8 mouse cellular contexts compared by ENCODE assay signal in the genomic region with DNA sequence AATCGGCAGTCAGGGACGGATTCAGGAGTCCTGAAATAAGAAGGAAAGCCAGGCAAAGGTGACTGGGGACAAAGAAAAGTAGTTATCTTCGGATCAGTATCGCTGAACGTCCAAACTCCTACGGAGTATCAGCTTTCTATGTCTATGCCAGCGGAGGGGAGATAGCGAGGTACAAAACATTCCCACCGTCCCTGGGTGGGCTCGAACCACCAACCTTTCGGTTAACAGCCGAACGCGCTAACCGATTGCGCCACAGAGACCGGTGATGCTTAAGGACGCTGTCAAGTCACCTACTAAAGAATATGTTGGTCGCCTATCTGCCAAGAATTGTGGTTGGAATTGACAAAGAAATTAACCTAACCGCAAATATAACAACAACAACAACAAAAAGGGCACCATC. TPM values are rescaled to one million over a fixed set of nuclear protein-coding genes. Genes with fewer than 3 reads are reported as not detected.
DNase-seq lines count a peak whose midpoint lies in the region; ATAC-seq and TF ChIP-seq lines count a peak whose summit lies in the region.

No protein-coding gene starts in this region.

- H3K4me2 ChIP-seq in forebrain, embryonic 16.5 days (ENCODE audit: low read length) = peak overlapping the region; percentile 75
- H3K4me2 ChIP-seq in lung, embryonic 14.5 days = peak overlapping the region; percentile 94

- H3K27me3 ChIP-seq in forebrain, embryonic 16.5 days (replicated peaks; ENCODE audit: control insufficient read depth, insufficient read depth, low read length) = peaks cover 3% of the 10 kb centered on the region; the same call in 1 of the 2 replicates
- H3K27me3 ChIP-seq in lung, embryonic 14.5 days (ENCODE audit: insufficient read depth, low read length) = no peaks in the 10 kb centered on the region; the same call in none of the 2 replicates

- DNase-seq in ES-CJ7 (ENCODE audit: low read depth, low spot score) = peak; percentile 90
- DNase-seq in cerebellum, adult 18-20 months = peak; percentile 86 to 95
- peak; percentile 91 to 94 for DNase-seq in heart, postnatal 36 days
- peak; percentile 89 to 91 for DNase-seq in layer of hippocampus, adult 2 months (ENCODE audit: low spot score in 2 of 2)
- DNase-seq in lung, embryonic 14.5 days = peak; percentile 95
- peak; percentile 63 to 76 for DNase-seq in thymus, adult 18-20 months

- H3K36me3 ChIP-seq in forebrain, embryonic 16.5 days (ENCODE audit: control insufficient read depth, insufficient read depth) = no peaks in the 10 kb centered on the region
- no peaks in the 10 kb centered on the region for H3K36me3 ChIP-seq in lung, embryonic 14.5 days (ENCODE audit: insufficient read depth)

- peak; percentile 77 for ATAC-seq in forebrain, embryonic 16.5 days
- ATAC-seq in lung, embryonic 14.5 days (ENCODE audit: insufficient read depth) = peak; percentile 87
- peak; percentile 54 for ATAC-seq in neutrophil, adult 5-6 weeks (ENCODE audit: extremely low read depth, insufficient number of reproducible peaks, low FRiP score, poor library complexity, severe bottlenecking)

- under 1% methylated on average over 20 of the region's 20 CpGs for WGBS in forebrain, embryonic 16.5 days
- WGBS in lung, embryonic 14.5 days = under 1% methylated on average over 20 of the region's 20 CpGs

- no peak for TF ChIP-seq CTCF in layer of hippocampus, adult 2 months (conservative IDR thresholded peaks at IDR 0.05)
- TF ChIP-seq CTCF in lung, embryonic 14.5 days (IDR thresholded peaks at IDR 0.05; ENCODE audit: low read depth) = no peak

- H3K9ac ChIP-seq in forebrain, embryonic 16.5 days (replicated peaks; ENCODE audit: low read depth, low read length) = peak overlapping the region; percentile 50
- peak overlapping the region; percentile 38 for H3K9ac ChIP-seq in lung, embryonic 14.5 days

- no peak overlapping the region for H3K27ac ChIP-seq in forebrain, embryonic 16.5 days (ENCODE audit: low read length)
- 0 out of 2 replicates have a peak overlapping the region, but pooled peaks have one; percentile 19 for H3K27ac ChIP-seq in layer of hippocampus, adult 2 months
- H3K27ac ChIP-seq in lung, embryonic 14.5 days (ENCODE audit: low read depth) = no peak overlapping the region

- peak overlapping the region; percentile 60 for H3K4me3 ChIP-seq in forebrain, embryonic 16.5 days (replicated peaks; ENCODE audit: low read length)
- H3K4me3 ChIP-seq in layer of hippocampus, adult 2 months = peak overlapping the region; percentile 68
- H3K4me3 ChIP-seq in lung, embryonic 14.5 days (ENCODE audit: low read depth, low read length) = peak overlapping the region; percentile 59

- peaks cover 18% of the 10 kb centered on the region for H3K4me1 ChIP-seq in forebrain, embryonic 16.5 days (replicated peaks; ENCODE audit: control insufficient read depth, insufficient read depth, low read length)
- H3K4me1 ChIP-seq in lung, embryonic 14.5 days (ENCODE audit: insufficient read depth) = no peaks in the 10 kb centered on the region

- no peaks in the 10 kb centered on the region for H3K9me3 ChIP-seq in forebrain, embryonic 16.5 days (ENCODE audit: control insufficient read depth, low read length)
- no peaks in the 10 kb centered on the region; the same call in 1 of the 2 replicates for H3K9me3 ChIP-seq in lung, embryonic 14.5 days (ENCODE audit: low read depth, low read length)

- intact Hi-C loops in heart, postnatal 36 days (cut with DNase I) = no loop called here

RNA-seq across cellular contexts. Expression of a gene that starts 15.0 kb away (rescaled TPM):
- 0.22 and 0.32 TPM in 2 replicates for polyA plus RNA-seq in forebrain, embryonic 16.5 days (2015; fragmentation: Nextera tagmentation; extraction: Ambion mirVana)
- under 1 TPM in 1 of 2 experiments, not detected in 1; 0.76 TPM for total RNA-seq in heart, postnatal 36 days (2021)
- total RNA-seq in layer of hippocampus, adult 2 months (2021) = not detected
- 0.35 and 0.47 TPM in 2 replicates for polyA plus RNA-seq in lung, embryonic 14.5 days (2014; fragmentation: Nextera tagmentation; extraction: Ambion mirVana)
- total RNA-seq in neutrophil, adult 5-6 weeks (2017) = 134 TPM in 2 replicates

RNA-seq across cellular contexts. Expression of a gene that starts 31.0 kb away (rescaled TPM):
- polyA plus RNA-seq in forebrain, embryonic 16.5 days (2015; fragmentation: Nextera tagmentation; extraction: Ambion mirVana) = 6.7 and 7.6 TPM in 2 replicates
- 10 to 100 TPM; 13.7 to 18.6 TPM for total RNA-seq in heart, postnatal 36 days (2021)
- 10 to 100 TPM; 12.0 to 12.3 TPM for total RNA-seq in layer of hippocampus, adult 2 months (2021)
- 10.8 and 14.3 TPM in 2 replicates for polyA plus RNA-seq in lung, embryonic 14.5 days (2014; fragmentation: Nextera tagmentation; extraction: Ambion mirVana)
- 682 and 697 TPM in 2 replicates for total RNA-seq in neutrophil, adult 5-6 weeks (2017)

RNA-seq across cellular contexts. Expression of a gene that starts 57.4 kb away (rescaled TPM):
- 0.63 and 1.7 TPM in 2 replicates for polyA plus RNA-seq in forebrain, embryonic 16.5 days (2015; fragmentation: Nextera tagmentation; extraction: Ambion mirVana)
- 10 to 100 TPM in 1 of 2 experiments, 1 to 10 TPM in 1; 7.3 to 10.0 TPM for total RNA-seq in heart, postnatal 36 days (2021)
- total RNA-seq in layer of hippocampus, adult 2 months (2021) = 1 to 10 TPM; 2.7 to 4.4 TPM
- polyA plus RNA-seq in lung, embryonic 14.5 days (2014; fragmentation: Nextera tagmentation; extraction: Ambion mirVana) = 2.3 and 2.4 TPM in 2 replicates
- total RNA-seq in neutrophil, adult 5-6 weeks (2017) = 136 and 145 TPM in 2 replicates

Comparison
In these comparisons a context has a peak if more than half of its experiments do, and no peak if none do; other contexts are left out.
1. RNA of a gene that starts 15.0 kb away (total RNA-seq): 134 TPM in neutrophil, adult 5-6 weeks; 0.76 TPM in heart, postnatal 36 days and not detected in layer of hippocampus, adult 2 months; every median in the first group is over 10 times any median in the second.
2. RNA of a gene that starts 31.0 kb away (total RNA-seq): 682 to 697 TPM in neutrophil, adult 5-6 weeks; 13.7 to 18.6 TPM in heart, postnatal 36 days and 12.0 to 12.3 TPM in layer of hippocampus, adult 2 months; every median in the first group is over 10 times any median in the second.
3. RNA of a gene that starts 57.4 kb away (total RNA-seq): 136 to 145 TPM in neutrophil, adult 5-6 weeks; 7.3 to 10.0 TPM in heart, postnatal 36 days and 2.7 to 4.4 TPM in layer of hippocampus, adult 2 months; every median in the first group is over 10 times any median in the second.
4. Peak in every context shown above with its lines, with median percentiles within 50 percentile points of each other: DNase-seq, ATAC-seq and H3K4me3 ChIP-seq.